Mouse (Mus musculus): ENCODE results near the gene Meaf6.
A peak's percentile ranks its signal among the peaks of the same experiment; 100 is the strongest.

Meaf6 gene

DNA sequence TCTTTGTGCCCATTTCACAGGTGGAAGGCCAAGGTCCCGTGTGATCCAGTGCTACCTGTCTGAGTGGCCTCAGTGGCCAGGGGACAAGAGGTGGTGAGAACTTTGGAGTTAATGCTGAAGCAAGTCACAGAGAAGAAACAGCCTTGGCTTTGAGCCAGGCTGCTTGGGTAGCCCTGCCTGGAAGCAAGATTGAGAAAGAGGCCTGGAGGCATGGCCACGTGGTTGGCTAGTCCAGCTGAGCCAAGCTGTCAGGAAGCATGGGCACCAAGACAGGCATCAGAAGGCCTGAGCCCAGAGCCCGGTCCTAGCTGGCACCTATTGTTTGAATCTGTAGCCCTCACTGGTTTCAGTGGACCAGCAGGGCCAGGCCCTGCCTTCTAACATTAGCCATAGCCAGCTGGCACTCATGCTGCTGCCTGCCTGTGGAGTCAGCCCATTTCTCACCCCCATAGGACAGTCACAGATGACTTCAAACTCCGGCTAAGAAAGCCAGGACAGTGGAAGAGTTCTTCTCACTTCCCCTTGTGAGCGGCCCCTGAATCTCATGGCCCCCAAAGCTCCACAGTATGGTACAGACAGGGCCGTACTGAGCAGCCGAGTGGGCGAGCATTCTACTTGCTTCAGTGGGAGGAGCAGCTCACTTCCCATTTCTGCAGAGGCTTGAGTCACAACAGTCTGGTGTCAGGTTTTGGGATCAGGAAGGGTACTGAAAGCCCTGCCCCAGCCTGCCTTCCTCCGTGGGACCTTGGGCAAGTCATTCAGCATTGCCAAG, 31.3 kb downstream of the Meaf6 start:
- peak; percentile 36 for DNase-seq (ENCODE audit: low spot score)

- DNase-seq (ENCODE audit: low spot score) = no peak
These were observed 32.0 kb downstream of the Meaf6 start for GRCm38 (mm10) chr4:125116929-125117328.

DNA sequence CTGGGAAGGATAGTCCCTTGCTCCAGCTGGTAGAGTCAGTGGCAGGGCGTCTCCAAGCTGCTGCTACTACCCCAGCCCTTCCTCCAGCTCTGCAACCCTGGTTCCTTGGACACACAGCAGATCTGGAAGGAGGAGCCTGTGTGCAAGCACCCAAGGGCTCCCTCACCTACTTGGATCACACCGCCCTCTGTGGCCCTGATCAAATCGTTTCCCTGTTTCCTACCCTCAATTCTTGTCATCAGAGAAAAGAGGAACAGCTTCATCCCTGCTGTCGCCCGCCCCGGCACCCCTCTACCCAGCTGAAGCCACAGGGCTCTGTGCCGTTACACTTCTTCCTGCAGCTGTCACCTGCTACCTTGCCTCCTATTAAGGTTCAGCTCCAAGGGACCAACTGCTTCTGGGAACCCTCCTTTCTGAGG, 33.0 kb downstream of the Meaf6 start:
- DNase-seq (ENCODE audit: low spot score) = no peak

DNA sequence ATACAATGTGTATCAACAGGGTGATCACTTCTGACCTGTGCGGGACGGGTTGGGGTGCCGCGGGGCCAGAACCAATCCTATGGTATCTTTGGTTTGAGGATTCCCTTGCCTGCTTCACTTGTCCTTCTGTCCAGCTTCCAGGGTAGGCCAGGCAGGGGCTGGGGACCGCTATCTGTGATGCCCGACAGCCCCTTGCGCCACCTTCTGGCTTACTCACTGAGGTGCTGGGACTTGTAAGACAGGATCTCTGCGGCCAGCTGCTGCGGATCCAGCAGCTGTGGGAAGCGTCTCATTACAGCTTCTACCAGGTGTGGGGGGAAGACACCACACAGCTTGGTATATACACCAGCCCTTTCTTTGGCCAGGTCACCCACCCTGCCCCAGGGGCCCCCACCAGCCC, 34.1 kb downstream of the Meaf6 start:
- no peak for DNase-seq (ENCODE audit: low spot score)

DNA sequence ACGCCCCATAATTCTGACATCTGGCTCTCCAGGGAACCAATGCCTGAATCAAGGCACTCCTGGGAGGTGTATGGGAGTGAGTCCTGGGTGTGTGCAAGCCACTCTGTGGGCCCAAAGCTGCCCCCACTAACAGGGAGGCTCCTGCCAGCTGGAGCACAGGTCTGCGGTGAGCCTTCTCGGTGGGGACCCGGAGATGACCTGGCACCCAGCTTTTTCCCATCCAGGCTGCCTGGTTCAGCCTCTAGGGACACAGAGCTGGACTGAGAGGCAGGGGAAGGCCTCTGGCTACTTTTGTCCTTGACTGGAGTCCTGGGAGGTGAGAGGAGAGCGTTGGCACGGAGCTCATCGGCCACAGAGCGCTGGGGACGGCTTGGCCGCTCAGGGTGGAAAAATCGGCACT, 34.8 kb downstream of the Meaf6 start:
- DNase-seq (ENCODE audit: low spot score) = no peak

GRCm38 (mm10) chr4:125122431-125123278, 37.7 kb downstream of the Meaf6 start:
- DNase-seq (ENCODE audit: low spot score) = peak; percentile 31

GRCm38 (mm10) chr4:125123279-125123671, 38.3 kb downstream of the Meaf6 start:
- no peak for DNase-seq (ENCODE audit: low spot score)

GRCm38 (mm10) chr4:125124424-125125209, 39.7 kb downstream of the Meaf6 start:
- no peak for DNase-seq (ENCODE audit: low spot score)

DNA sequence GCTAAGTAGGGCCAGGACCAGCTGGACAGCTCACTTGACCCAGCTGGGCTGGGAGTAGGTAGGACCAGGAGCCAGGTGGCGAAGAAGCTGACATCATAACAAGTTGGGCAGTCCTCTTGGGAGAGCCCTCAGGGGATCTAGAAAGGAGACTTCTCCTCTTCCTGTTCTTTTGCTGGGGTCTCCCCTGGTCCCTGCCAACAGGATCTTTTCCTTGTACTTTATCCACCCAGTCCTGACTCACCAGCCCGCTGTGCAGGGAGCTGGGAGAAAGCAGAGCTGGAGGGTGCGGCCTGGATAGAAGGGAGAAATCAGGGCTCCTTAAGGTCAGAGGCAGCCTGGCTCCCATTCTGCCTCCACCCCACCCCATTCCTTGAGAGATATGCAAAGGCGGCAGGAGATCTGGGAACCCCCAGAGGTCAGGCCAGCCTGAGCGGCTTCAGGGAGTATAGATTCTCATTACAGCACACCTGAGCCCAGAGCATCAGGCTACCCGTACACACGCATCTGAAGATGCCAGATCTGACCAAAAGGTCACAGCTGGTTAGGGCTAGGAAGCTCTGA, 40.5 kb downstream of the Meaf6 start:
- no peak for DNase-seq (ENCODE audit: low spot score)

GRCm38 (mm10) chr4:125126186-125126585, 41.3 kb downstream of the Meaf6 start:
- DNase-seq (ENCODE audit: low spot score) = no peak

DNA sequence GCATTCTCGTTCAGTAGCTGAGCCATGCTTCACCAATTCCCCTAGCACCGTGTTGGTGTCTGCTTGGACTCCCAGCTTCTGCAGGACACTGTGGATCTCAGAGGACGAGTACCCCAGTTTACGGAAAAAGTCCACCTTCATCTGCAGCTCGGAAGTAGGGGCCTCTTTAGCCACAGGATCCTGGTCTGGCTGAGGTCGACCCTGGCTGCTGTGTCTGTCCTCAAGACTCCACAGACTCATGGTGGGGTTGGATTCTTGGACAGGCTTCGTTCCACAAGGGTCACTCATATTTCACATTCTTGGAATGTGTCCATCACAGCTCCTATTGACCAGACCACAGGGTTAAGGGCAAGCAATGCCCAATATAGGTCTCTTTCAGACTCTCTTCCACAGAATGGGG, 41.8 kb downstream of the Meaf6 start:
- DNase-seq (ENCODE audit: low spot score) = no peak

DNA sequence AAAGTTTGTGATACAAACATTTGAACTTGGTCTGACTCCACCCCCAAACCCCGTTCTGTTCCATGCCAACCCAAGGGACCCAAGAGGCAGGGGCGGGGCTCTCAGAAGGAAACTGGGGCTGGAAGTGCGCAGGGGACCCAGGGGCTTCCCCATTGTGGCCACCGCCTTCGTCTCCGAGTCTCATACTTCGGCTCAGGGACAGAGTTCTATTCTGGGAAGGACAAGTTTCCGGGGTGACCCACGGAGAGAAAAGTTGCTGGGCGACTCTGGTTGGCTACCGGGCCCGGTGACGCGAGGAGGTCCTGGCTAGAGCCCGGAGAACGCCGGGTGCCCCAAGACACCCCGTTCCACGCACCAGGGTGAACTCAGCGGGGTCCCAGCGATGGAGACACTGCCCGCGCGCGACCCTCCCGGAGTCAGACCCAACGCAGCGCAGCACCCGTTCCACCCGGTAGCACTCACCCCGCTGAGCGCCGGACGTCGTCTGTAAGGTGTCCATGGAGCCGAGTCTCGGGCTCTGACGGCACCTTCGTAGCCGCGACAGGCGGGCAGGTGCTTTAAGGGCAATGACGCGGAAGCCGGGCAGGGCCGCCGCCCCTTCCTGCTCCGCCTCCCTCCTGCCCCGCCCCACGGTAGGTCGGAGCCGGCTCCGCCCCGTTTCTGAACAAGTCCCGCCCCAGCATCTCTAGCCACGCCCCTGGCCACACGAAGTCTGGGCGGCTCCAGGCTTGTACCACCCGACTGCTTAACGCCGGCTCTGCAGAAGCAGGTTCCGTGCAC, 42.6 kb downstream of the Meaf6 start, which contains the start of gene Zc3h12a:
Gene Zc3h12a, minus strand, starts transcription at position 536 of the 780 bp plus-strand sequence.
- peak; percentile 85 for DNase-seq (ENCODE audit: low spot score)

- DNase-seq (ENCODE audit: low spot score) = no peak
These were observed 46.6 kb downstream of the Meaf6 start for GRCm38 (mm10) chr4:125131493-125131892.

- peak; percentile 52 for DNase-seq (ENCODE audit: low spot score)
These were observed 47.5 kb downstream of the Meaf6 start for GRCm38 (mm10) chr4:125132394-125132793.

GRCm38 (mm10) chr4:125134192-125134591, 49.3 kb downstream of the Meaf6 start:
- no peak for DNase-seq (ENCODE audit: low spot score)

GRCm38 (mm10) chr4:125134631-125135030, 49.7 kb downstream of the Meaf6 start:
- DNase-seq (ENCODE audit: low spot score) = no peak

GRCm38 (mm10) chr4:125135076-125135855, 50.3 kb downstream of the Meaf6 start:
- no peak for DNase-seq (ENCODE audit: low spot score)

DNA sequence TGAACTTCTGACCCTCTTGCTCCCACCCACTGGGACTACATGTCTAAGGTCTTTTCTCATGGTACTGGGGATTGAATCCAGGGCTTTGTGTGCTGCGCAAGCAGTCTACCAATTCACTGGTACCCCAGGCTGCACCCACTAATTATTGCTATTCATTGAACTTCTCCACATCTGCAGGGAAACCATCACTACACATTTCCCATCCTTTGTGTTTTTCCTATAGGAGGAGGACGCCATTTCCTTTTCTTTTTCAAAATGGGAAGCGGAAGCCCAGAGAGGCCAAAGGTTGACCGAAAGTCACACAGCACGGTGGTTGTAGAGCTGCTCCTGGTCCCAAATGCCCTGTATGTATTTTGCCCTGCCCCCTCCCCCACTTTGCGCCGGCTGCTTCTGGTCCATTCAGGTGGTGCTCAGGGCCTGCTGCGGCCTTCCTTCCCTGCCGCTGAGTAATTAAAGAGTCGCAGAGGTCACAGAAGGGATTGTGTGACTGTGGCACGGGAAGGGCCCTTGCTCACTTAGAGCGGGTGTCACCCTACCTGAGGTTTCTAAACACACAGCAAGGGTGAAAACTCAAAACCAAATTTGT, 51.5 kb downstream of the Meaf6 start:
- DNase-seq (ENCODE audit: low spot score) = no peak

DNA sequence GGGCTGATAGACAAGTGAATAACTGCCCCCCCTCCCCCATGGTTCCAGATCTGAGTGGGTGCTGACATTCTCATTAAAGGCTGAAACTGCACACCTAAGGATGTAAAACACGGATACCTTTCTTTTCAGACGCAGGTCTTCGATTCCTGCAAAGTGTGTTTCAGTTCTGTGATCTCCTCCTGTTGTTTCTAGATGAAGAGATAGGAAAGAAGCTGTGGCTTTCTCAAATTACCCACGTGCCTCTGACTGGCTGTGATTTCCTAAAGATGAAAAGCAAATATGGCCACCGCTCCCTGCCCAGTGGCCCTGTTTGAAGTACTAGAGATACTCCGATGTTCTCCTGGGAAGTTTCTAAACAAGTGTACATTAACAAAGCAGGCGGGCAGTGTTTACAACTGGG, 53.4 kb downstream of the Meaf6 start:
- no peak for DNase-seq (ENCODE audit: low spot score)

GRCm38 (mm10) chr4:125144211-125144610, 59.3 kb downstream of the Meaf6 start:
- no peak for DNase-seq (ENCODE audit: low spot score)
